Mouse (Mus musculus): ENCODE data around the gene H2afz. TPM values are rescaled to one million over a fixed set of nuclear protein-coding genes. Genes with fewer than 3 reads are reported as not detected.
"Not testable (repeated sequence)": the region's sequence is repeated elsewhere in the genome, so short reads cannot be mapped to it uniquely, and the experiment has no call there.

H2afz gene
- polyA plus RNA-seq, 1 experiment from 2014 or later: 3,095 TPM

DNA sequence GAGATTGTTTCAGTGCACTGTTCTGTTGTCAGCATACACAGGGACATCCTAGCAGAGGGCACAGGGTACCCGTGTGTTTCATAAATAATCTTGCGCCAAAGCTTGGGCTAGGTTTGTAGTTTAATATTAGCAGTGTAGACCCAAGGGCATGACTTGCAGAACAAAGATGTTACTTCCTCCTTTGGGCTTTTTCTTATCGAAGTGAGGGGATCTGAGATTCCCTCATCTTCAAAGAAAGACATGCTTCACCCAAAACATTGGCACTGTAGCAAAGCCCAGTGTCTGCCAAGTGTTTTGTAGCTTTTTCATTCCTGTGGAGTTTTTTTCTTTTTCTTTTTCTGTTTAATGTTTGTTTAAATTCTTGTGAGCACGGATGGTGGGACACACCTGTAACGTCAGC, 33.4 kb downstream of the H2afz start:
- Histone ChIP-seq H3K4me3 (no peak overlapping the region), H3K36me3 (peaks cover 35% of the 10 kb centered on the region), H3K9me3 (0 out of 2 replicates have a peak, but pooled peaks cover 4% of the 10 kb centered on the region), H3K4me1 (replicated peaks) (no peaks in the 10 kb centered on the region), H3K27me3 (ENCODE audit: insufficient read depth, poor library complexity, severe bottlenecking) (no peaks in the 10 kb centered on the region), H3K27ac (no peak overlapping the region)
- 90% methylated on average over 5 of the region's 5 CpGs for WGBS
- DNase-seq (ENCODE audit: low spot score): no peak

DNA sequence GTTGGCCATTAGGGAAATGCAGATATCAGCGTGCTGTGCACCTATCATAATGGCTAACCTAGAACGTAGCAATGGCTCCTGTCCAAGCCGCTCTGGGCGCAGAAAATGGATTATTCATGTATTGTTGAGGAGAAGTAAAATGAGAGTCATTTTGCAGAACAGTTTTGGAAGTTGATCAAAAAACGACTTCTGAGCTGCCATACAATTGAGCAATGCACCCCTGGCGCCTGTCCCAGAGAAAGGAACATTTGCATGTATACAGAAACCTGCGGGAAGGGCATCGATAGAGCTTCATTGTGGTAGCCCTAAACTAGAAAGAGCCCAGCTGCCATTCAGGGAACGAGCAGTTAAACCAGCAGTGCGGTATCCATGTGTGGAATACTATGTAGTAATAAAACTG, 35.9 kb downstream of the H2afz start:
- Histone ChIP-seq H3K27ac (no peak overlapping the region), H3K36me3 (peaks cover 22% of the 10 kb centered on the region), H3K4me1 (replicated peaks) (no peaks in the 10 kb centered on the region), H3K27me3 (ENCODE audit: insufficient read depth, poor library complexity, severe bottlenecking) (no peaks in the 10 kb centered on the region), H3K9me3 (0 out of 2 replicates have a peak, but pooled peaks cover 2% of the 10 kb centered on the region), H3K4me3 (no peak overlapping the region)
- 90% methylated on average over 10 of the region's 10 CpGs for WGBS
- DNase-seq (ENCODE audit: low spot score): no peak

DNA sequence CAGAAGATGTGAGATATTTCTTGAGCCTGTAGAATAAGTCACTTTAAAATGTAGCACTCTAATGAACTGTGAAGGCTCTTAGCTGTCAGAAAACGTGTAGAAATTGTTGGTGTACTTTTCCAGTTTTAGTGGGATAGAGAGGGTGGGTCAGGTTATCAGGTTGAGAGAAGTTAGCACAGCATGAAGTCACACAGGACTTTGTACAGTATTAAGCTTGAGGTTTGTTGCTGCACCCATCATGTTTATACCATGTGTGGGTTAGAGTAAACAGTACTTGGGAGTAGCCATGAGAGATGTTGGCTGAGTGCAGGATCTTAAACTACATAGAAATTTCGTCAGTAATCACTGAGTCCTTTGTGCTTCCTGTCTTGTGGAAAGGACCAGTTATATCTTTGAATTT, 48.8 kb downstream of the H2afz start:
- H3K36me3 ChIP-seq: peaks cover 11% of the 10 kb centered on the region
- H3K4me1 ChIP-seq (replicated peaks): peaks cover 11% of the 10 kb centered on the region
- no peak overlapping the region for H3K27ac ChIP-seq
- no peak for DNase-seq (ENCODE audit: low spot score)
- WGBS: 78% methylated on average over 2 of the region's 2 CpGs
- no peaks in the 10 kb centered on the region for H3K9me3 ChIP-seq
- H3K4me3 ChIP-seq: no peak overlapping the region
- no peaks in the 10 kb centered on the region for H3K27me3 ChIP-seq (ENCODE audit: insufficient read depth, poor library complexity, severe bottlenecking)

DNA sequence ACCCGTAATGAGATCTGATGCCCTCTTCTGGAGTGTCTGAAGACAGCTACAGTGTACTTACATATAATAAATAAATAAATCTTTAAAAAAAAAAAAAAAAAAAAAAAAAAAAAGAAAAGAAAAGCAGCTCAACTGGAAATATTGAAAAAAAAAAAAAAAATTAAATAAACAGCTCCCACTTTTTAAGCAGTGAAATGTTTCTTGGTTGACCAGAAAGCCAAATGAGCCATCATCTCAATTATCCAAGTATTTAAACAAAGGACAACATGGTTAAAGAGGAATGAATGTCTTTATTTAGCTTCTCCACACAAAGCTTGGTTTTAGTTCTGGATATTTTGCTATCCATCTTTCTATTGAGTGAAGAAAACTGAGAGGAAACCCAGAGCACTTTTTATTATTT, 50.3 kb downstream of the H2afz start:
- not testable (repeated sequence) for H3K4me3 ChIP-seq; DNase-seq (ENCODE audit: low spot score); H3K27ac ChIP-seq; H3K36me3 ChIP-seq; H3K9me3 ChIP-seq; H3K27me3 ChIP-seq (ENCODE audit: insufficient read depth, poor library complexity, severe bottlenecking)
- WGBS: 89% methylated on average over 1 of the region's 1 CpGs
- H3K4me1 ChIP-seq (replicated peaks): peaks cover 19% of the 10 kb centered on the region

Other genes with a start within 250 kb of the H2afz start
- 5.9 and 8.7 TPM in 2 replicates for gene Ddit4l, start 242.9 kb upstream of the H2afz start, polyA plus RNA-seq (2016; fragmentation: Nextera tagmentation; extraction: Ambion mirVana)
- gene Gm21962, start 193.0 kb upstream of the H2afz start, polyA plus RNA-seq (2016; fragmentation: Nextera tagmentation; extraction: Ambion mirVana): not detected in 2 replicates
- 6.6 and 7.0 TPM in 2 replicates for gene Dnajb14, start 3.2 kb downstream of the H2afz start, polyA plus RNA-seq (2016; fragmentation: Nextera tagmentation; extraction: Ambion mirVana)
- 82.8 and 83.3 TPM in 2 replicates for gene Lamtor3, start 54.0 kb downstream of the H2afz start, polyA plus RNA-seq (2016; fragmentation: Nextera tagmentation; extraction: Ambion mirVana)
- 2.3 and 2.4 TPM in 2 replicates for gene Dapp1, start 117.1 kb downstream of the H2afz start, polyA plus RNA-seq (2016; fragmentation: Nextera tagmentation; extraction: Ambion mirVana)
- 0.04 and 0.18 TPM in 2 replicates for gene 1110002E22Rik, start 200.6 kb downstream of the H2afz start, polyA plus RNA-seq (2016; fragmentation: Nextera tagmentation; extraction: Ambion mirVana)
- gene Gm5105, start 202.9 kb downstream of the H2afz start, polyA plus RNA-seq (2016; fragmentation: Nextera tagmentation; extraction: Ambion mirVana): not detected in 2 replicates

All from hindbrain, embryonic 10.5 days (tissue).